Mouse (Mus musculus) small intestine, adult 2 months (tissue): ENCODE results near the gene Il12rb2.
A peak's percentile ranks its signal among the peaks of the same experiment; 100 is the strongest.

Source experiments
- CTCF ChIP-seq: fragments of 200-500 bp; IDR thresholded peaks from 2 replicates; pipeline ENCODE4 v1.5.1; 2012; ENCODE audit warnings: low read depth, mild to moderate bottlenecking, control low read depth, inconsistent platforms, low read length, moderate library complexity, mixed read lengths; ENCODE audit not compliant: insufficient replicate concordance, insufficient read length; ENCODE audit errors: extremely low read depth
- POLR2A ChIP-seq: fragments of 200-500 bp; IDR thresholded peaks from 2 replicates; pipeline ENCODE4 v1.6.1; 2012; ENCODE audit warnings: low read depth, mild to moderate bottlenecking, control low read depth, inconsistent platforms, low read length, moderate library complexity

- TF ChIP-seq CTCF (peak; percentile 81; the same call in 1 of the 2 replicates), POLR2A (no peak)
Observed at GRCm38 (mm10) chr6:67318451-67318850, 57.5 kb downstream of the Il12rb2 start.
